Mouse (Mus musculus): Measurements from ENCODE around the gene Mpp3. TPM values are rescaled to one million over a fixed set of nuclear protein-coding genes. Genes with fewer than 3 reads are reported as not detected.

Mpp3 gene
- polyA plus RNA-seq, 1 experiment from 2014 or later: 4.9 TPM

DNA sequence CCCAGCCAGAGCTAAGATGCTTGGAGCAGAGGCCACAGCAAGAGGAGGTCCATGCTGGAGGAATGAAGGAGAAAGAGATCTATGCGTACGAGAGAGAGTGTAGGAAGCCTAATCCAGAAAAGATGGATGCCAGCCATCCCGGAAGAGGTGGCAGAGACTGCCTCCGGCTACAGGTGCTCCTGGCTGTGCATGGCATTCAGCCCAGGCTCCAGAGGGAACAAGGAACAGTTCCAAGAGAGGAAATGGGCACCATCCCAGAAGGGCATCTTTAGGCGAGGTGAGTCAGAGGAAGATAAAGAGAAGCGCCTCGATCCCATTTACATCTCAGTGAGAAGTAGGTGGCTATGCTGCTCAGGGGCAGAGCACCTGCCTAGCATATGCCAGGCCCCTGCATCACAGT, 2.9 kb upstream of the Mpp3 start:
- no peak overlapping the region for H3K4me2 ChIP-seq
- H3K4me1 ChIP-seq (ENCODE audit: insufficient read depth): peaks cover 3% of the 10 kb centered on the region; the same call in 1 of the 2 replicates
- DNase-seq: no peak
- H3K9me3 ChIP-seq (ENCODE audit: low read depth, low read length): no peaks in the 10 kb centered on the region
- no peaks in the 10 kb centered on the region for H3K27me3 ChIP-seq (ENCODE audit: insufficient read depth, low read length)
- H3K27ac ChIP-seq (ENCODE audit: low read depth): no peak overlapping the region
- 78% methylated on average over 7 of the region's 7 CpGs for WGBS
- H3K36me3 ChIP-seq (ENCODE audit: insufficient read depth): no peaks in the 10 kb centered on the region
- H3K4me3 ChIP-seq (ENCODE audit: low read depth, low read length): no peak overlapping the region
- H3K9ac ChIP-seq: no peak overlapping the region
- no peak for ATAC-seq (ENCODE audit: insufficient read depth)
- TF ChIP-seq CTCF (IDR thresholded peaks at IDR 0.05; ENCODE audit: low read depth): no peak

DNA sequence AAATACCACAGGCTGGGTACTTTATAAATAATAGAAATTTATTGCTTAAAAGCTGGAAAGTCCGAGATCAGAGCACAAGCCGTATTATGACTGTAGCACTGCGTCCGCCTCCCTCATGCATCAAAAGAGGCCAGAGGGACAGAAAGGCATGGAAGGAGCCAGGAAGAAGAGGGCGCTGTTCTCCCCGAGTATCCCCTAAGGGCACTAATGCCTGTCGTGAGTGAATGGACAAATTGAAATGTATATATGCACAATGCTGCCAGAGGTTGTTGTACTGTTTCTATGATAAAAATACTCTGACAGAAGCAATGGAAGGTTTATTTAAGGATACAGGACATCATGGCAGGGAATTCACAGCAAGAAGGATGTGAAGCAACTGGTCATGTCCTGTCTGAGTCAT, 1.7 kb upstream of the Mpp3 start:
- Histone ChIP-seq H3K9me3 (ENCODE audit: low read depth, low read length) (no peaks in the 10 kb centered on the region), H3K9ac (no peak overlapping the region), H3K36me3 (ENCODE audit: insufficient read depth) (no peaks in the 10 kb centered on the region), H3K27ac (ENCODE audit: low read depth) (no peak overlapping the region), H3K4me3 (ENCODE audit: low read depth, low read length) (no peak overlapping the region), H3K4me2 (no peak overlapping the region), H3K4me1 (ENCODE audit: insufficient read depth) (peaks cover 5% of the 10 kb centered on the region; the same call in 1 of the 2 replicates), H3K27me3 (ENCODE audit: insufficient read depth, low read length) (no peaks in the 10 kb centered on the region)
- DNase-seq (no peak), ATAC-seq (ENCODE audit: insufficient read depth) (no peak)
- no peak for TF ChIP-seq CTCF (IDR thresholded peaks at IDR 0.05; ENCODE audit: low read depth)
- WGBS: 30% methylated on average over 7 of the region's 7 CpGs

DNA sequence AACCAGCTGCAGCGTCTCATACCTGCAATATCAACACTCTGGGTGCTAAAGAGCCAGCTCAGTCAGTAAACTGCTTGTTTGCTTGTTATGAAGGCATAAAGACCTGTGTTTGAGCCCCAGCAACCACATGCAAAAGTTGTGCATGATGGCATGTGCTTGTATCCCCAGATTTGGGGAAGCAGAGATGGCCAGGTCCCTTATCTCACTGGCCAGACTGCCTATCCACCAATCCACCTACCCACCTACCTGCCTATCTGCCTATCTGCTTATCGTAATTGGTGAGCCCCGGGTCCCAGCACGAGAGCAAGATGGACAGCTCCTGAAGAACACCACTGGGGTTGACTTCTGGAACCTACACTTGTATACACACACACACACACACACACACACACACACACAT, 1.0 kb upstream of the Mpp3 start:
- H3K4me3 ChIP-seq (ENCODE audit: low read depth, low read length): no peak overlapping the region
- H3K9me3 ChIP-seq (ENCODE audit: low read depth, low read length): no peaks in the 10 kb centered on the region
- no peaks in the 10 kb centered on the region for H3K27me3 ChIP-seq (ENCODE audit: insufficient read depth, low read length)
- DNase-seq: no peak
- no peak for ATAC-seq (ENCODE audit: insufficient read depth)
- H3K4me1 ChIP-seq (ENCODE audit: insufficient read depth): peaks cover 5% of the 10 kb centered on the region; the same call in 1 of the 2 replicates
- H3K9ac ChIP-seq: no peak overlapping the region
- H3K4me2 ChIP-seq: no peak overlapping the region
- no peaks in the 10 kb centered on the region for H3K36me3 ChIP-seq (ENCODE audit: insufficient read depth)
- no peak overlapping the region for H3K27ac ChIP-seq (ENCODE audit: low read depth)
- no peak for TF ChIP-seq CTCF (IDR thresholded peaks at IDR 0.05; ENCODE audit: low read depth)
- 68% methylated on average over 4 of the region's 4 CpGs for WGBS

DNA sequence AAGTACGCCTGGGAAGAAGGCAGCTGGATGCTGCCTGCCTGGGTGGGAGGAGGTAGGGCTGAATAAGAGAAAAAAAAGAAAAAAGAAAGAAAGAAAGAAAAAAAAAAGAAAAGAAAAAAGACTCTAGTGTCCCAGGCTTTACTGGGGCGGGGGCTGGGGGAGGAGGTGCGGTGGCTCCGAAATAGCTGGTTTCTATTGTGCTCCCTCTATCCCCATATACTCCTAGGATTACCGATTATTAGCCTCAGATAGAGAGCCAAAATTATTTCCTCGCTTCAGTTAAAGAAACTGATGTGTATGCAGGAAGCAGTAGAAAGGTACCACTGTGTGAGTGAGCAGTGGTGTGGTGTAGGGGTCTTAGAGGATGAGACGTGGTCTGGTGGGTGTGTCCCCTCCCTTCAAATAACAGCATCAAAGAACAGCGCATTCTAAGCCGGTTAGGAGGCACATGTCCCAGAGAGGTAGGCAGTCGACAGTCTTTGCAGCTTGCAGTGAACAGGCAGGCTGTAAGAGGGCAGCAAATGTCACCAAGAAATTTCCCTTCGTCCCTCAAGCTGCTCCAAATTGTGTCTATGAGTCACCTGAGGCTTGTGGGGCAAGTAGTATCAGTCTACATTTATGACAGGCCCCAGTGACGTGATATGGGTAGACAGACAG, 772 bp downstream of the Mpp3 start:
- DNase-seq (peak; percentile 15), ATAC-seq (ENCODE audit: insufficient read depth) (no peak)
- no peak for TF ChIP-seq CTCF (IDR thresholded peaks at IDR 0.05; ENCODE audit: low read depth)
- Histone ChIP-seq H3K9ac (peak overlapping the region; percentile 62), H3K4me2 (peak overlapping the region; percentile 97), H3K4me1 (ENCODE audit: insufficient read depth) (peaks cover 5% of the 10 kb centered on the region; the same call in 1 of the 2 replicates), H3K4me3 (ENCODE audit: low read depth, low read length) (peak overlapping the region; percentile 66), H3K27me3 (ENCODE audit: insufficient read depth, low read length) (no peaks in the 10 kb centered on the region), H3K9me3 (ENCODE audit: low read depth, low read length) (no peaks in the 10 kb centered on the region), H3K27ac (ENCODE audit: low read depth) (no peak overlapping the region), H3K36me3 (ENCODE audit: insufficient read depth) (no peaks in the 10 kb centered on the region)
- 7% methylated on average over 12 of the region's 12 CpGs for WGBS

GRCm38 (mm10) chr11:102026694-102027360, 1.4 kb downstream of the Mpp3 start:
- Histone ChIP-seq H3K9me3 (ENCODE audit: low read depth, low read length) (no peaks in the 10 kb centered on the region), H3K4me2 (peak overlapping the region; percentile 97), H3K27ac (ENCODE audit: low read depth) (peak overlapping the region; percentile 63; the same call in 1 of the 2 replicates), H3K36me3 (ENCODE audit: insufficient read depth) (no peaks in the 10 kb centered on the region), H3K4me1 (ENCODE audit: insufficient read depth) (peaks cover 5% of the 10 kb centered on the region; the same call in 1 of the 2 replicates), H3K9ac (peak overlapping the region; percentile 62), H3K4me3 (ENCODE audit: low read depth, low read length) (peak overlapping the region; percentile 66), H3K27me3 (ENCODE audit: insufficient read depth, low read length) (no peaks in the 10 kb centered on the region)
- DNase-seq (peak; percentile 91), ATAC-seq (ENCODE audit: insufficient read depth) (peak; percentile 92)
- TF ChIP-seq CTCF (IDR thresholded peaks at IDR 0.05; ENCODE audit: low read depth): no peak
- 1% methylated on average over 67 of the region's 73 CpGs for WGBS

DNA sequence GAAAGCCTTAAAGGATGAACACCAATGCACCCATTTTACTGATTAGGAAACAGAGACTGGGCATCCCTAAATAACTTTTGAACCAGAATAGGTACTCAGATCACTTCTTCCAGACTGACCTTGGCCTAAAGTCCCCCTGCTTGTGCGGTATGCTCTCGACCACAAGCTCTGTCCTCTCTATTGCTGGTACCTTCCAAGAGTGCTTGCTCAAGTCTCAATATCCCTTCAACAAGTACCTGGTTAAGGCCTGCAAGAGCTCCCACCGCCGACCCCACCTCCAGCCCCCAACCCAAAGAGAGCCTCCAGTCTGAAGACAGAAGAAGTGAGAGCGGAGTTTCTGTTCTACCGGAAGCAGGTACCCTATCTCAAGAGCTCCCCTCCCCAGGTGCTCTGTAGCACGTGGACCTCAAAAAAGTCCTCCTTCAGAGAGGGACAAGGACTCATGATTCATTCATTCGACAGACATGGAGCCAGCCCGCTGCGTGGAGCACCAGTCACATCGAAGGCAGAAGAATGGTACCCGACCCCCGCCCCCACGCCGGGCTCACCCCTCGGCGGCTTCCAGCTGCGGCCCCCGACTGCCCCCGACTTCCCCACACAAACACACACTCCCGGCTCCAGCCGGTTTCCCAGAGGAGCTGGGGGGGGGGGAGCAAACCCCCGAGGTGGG, 2.1 kb downstream of the Mpp3 start:
- ATAC-seq (ENCODE audit: insufficient read depth) (no peak), DNase-seq (peak; percentile 21)
- Histone ChIP-seq H3K4me3 (ENCODE audit: low read depth, low read length) (peak overlapping the region; percentile 66), H3K27me3 (ENCODE audit: insufficient read depth, low read length) (no peaks in the 10 kb centered on the region), H3K36me3 (ENCODE audit: insufficient read depth) (no peaks in the 10 kb centered on the region), H3K4me2 (peak overlapping the region; percentile 97), H3K27ac (ENCODE audit: low read depth) (peak overlapping the region; percentile 63; the same call in 1 of the 2 replicates), H3K9ac (peak overlapping the region; percentile 62), H3K9me3 (ENCODE audit: low read depth, low read length) (no peaks in the 10 kb centered on the region), H3K4me1 (ENCODE audit: insufficient read depth) (peaks cover 5% of the 10 kb centered on the region; the same call in 1 of the 2 replicates)
- TF ChIP-seq CTCF (IDR thresholded peaks at IDR 0.05; ENCODE audit: low read depth): no peak
- 3% methylated on average over 23 of the region's 23 CpGs for WGBS

DNA sequence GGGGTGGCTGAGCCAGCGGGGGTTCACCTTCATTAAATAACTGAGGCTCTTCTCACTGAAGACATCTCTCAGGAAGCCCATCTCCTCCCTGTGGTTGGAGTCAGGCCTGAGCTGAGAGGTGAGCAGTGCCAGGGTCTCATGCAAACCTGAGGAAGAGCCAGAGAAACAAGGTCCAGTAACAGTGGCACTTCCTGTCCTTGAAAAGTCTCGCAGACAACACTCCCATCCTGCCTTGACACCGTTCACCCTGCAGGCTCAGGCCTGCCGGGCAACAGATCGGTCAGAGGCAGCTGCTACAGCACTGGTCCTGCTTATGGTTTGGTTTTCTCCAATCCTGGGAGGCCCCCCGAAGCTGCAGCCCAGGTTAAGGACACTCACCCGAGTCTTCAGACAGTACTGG, 2.9 kb downstream of the Mpp3 start:
- H3K9me3 ChIP-seq (ENCODE audit: low read depth, low read length): no peaks in the 10 kb centered on the region
- H3K9ac ChIP-seq: no peak overlapping the region
- WGBS: 46% methylated on average over 7 of the region's 7 CpGs
- H3K4me2 ChIP-seq: no peak overlapping the region
- no peak overlapping the region for H3K27ac ChIP-seq (ENCODE audit: low read depth)
- no peaks in the 10 kb centered on the region for H3K36me3 ChIP-seq (ENCODE audit: insufficient read depth)
- peaks cover 5% of the 10 kb centered on the region; the same call in 1 of the 2 replicates for H3K4me1 ChIP-seq (ENCODE audit: insufficient read depth)
- no peak for TF ChIP-seq CTCF (IDR thresholded peaks at IDR 0.05; ENCODE audit: low read depth)
- H3K4me3 ChIP-seq (ENCODE audit: low read depth, low read length): no peak overlapping the region
- DNase-seq (no peak), ATAC-seq (ENCODE audit: insufficient read depth) (no peak)
- H3K27me3 ChIP-seq (ENCODE audit: insufficient read depth, low read length): no peaks in the 10 kb centered on the region
